Mouse (Mus musculus) forebrain, embryonic 11.5 days (tissue): ENCODE data around the gene Cep85l. TPM values are rescaled to one million over a fixed set of nuclear protein-coding genes. Genes with fewer than 3 reads are reported as not detected.

Source experiments
- ATAC-seq: fragments of 200-750 bp; cut with Nextera tagmentation; replicated peaks from 2 replicates; pipeline ENCODE4 v1.8.0; 2017; ENCODE audit warnings: moderate TSS enrichment; ENCODE audit not compliant: low FRiP score
- DNase-seq: peaks from one replicate; pipeline ENCODE4 v3.0.0-alpha.2; 2017; ENCODE audit warnings: low spot score
- H3K27ac ChIP-seq: fragments of 300-500 bp; sonication (generic); 2 replicates; pipeline ENCODE4 v1.5.1; 2014; ENCODE audit warnings: low read depth, low read length
- H3K27me3 ChIP-seq: fragments of 300-500 bp; sonication (generic); 2 replicates; pipeline ENCODE4 v1.6.1; 2014; ENCODE audit warnings: mild to moderate bottlenecking, low read length, mixed read lengths; ENCODE audit not compliant: control insufficient read depth, insufficient read depth
- H3K36me3 ChIP-seq: fragments of 300-500 bp; sonication (generic); 2 replicates; pipeline ENCODE4 v1.6.1; 2014; ENCODE audit warnings: mild to moderate bottlenecking, low read length, moderate library complexity, mixed read lengths; ENCODE audit not compliant: control insufficient read depth, insufficient read depth
- H3K4me1 ChIP-seq: fragments of 300-500 bp; sonication (generic); replicated peaks from 2 replicates; pipeline ENCODE4 v1.6.1; 2014; ENCODE audit warnings: low read length, mixed read lengths; ENCODE audit not compliant: control insufficient read depth, insufficient read depth
- H3K4me2 ChIP-seq: fragments of 300-500 bp; sonication (generic); 2 replicates; pipeline ENCODE4 v1.6.1; 2014; ENCODE audit warnings: low read depth, mild to moderate bottlenecking, low read length, moderate library complexity, mixed read lengths; ENCODE audit not compliant: severe bottlenecking
- H3K4me3 ChIP-seq: fragments of 300-500 bp; sonication (generic); 2 replicates; pipeline ENCODE4 v1.5.1; 2014; ENCODE audit warnings: low read depth, low read length
- H3K9ac ChIP-seq: fragments of 300-500 bp; sonication (generic); 2 replicates; pipeline ENCODE4 v1.6.1; 2014; ENCODE audit warnings: low read length
- H3K9me3 ChIP-seq: fragments of 300-500 bp; sonication (generic); 2 replicates; pipeline ENCODE4 v1.6.1; 2016; ENCODE audit warnings: low read length, mixed read lengths; ENCODE audit not compliant: control insufficient read depth
- WGBS: fragments of 180-500 bp; shearing (Covaris S2); extraction: QIAGEN DNeasy Blood & Tissue Kit; methylation state at CpG from one replicate; pipeline ENCODE4 v1.1.7; 2014; 5-methylcytosine and 5-hydroxymethylcytosine counted together
- polyA plus RNA-seq: library from polyadenylated mRNA; unstranded; fragments of >200 nt; fragmentation: Nextera tagmentation; extraction: Ambion mirVana; gene quantifications from 2 replicates; pipeline ENCODE4 v1.2.1, GENCODE M21; 2014

Cep85l gene
- polyA plus RNA-seq, 1 experiment from 2014 or later = 4.8 TPM

DNA sequence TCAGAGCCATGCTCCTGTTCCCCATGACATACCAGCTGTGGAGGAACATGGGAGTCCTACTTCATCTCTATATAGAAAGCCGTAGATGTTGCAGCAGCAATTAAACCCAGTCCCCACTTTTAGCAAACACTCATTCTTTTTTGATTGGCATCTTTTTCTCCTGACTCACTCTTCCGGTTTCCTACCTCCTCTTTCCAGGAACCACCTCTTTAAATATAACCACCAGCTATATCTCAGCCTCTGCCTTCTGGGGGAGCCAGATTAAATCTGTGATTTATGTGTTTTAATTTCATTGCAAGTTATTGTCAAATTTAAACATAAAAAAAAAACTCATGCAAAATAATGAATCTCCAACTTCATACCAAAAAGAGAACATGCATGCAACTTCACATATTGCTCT, 37.3 kb upstream of the Cep85l start:
- H3K36me3 ChIP-seq = no peaks in the 10 kb centered on the region
- H3K9me3 ChIP-seq = no peaks in the 10 kb centered on the region
- no peak overlapping the region for H3K4me2 ChIP-seq
- no peak overlapping the region for H3K9ac ChIP-seq
- H3K27me3 ChIP-seq = no peaks in the 10 kb centered on the region
- WGBS = 82% methylated on average over 2 of the region's 2 CpGs
- H3K4me3 ChIP-seq = no peak overlapping the region
- H3K4me1 ChIP-seq = no peaks in the 10 kb centered on the region
- DNase-seq = no peak
- H3K27ac ChIP-seq = no peak overlapping the region
- ATAC-seq = no peak

DNA sequence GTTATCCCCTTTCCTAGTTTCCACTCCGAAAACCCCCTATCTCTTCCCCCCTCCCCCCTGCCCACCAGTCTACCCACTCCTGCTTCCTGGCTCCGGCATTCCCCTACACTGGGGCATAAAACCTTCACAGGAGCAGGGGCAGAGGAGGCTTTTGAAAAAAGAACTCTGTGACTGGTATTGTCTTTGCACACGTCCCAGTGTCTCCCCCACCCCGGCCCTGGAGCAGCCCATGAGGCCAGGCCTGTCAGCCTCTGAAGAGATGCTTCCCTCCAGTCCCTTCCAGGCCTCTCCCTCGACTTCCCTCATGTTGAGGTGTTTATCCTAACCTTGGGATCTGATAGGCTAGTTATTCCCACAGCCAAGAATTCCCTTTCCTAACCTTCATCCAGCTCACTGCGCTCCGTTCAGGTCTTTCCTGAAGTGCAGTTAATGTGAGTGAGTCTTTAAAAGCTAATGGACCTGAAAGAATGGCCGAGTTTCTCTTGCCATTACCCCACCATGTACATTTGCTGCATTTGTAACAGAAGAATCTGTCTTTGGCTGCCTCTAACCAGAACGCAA, 36.5 kb upstream of the Cep85l start:
- ATAC-seq (no peak), DNase-seq (no peak)
- H3K27ac ChIP-seq = no peak overlapping the region
- WGBS = 58% methylated on average over 9 of the region's 9 CpGs
- H3K9ac ChIP-seq = no peak overlapping the region
- H3K27me3 ChIP-seq = no peaks in the 10 kb centered on the region
- no peaks in the 10 kb centered on the region for H3K36me3 ChIP-seq
- H3K4me1 ChIP-seq = no peaks in the 10 kb centered on the region
- no peak overlapping the region for H3K4me2 ChIP-seq
- H3K4me3 ChIP-seq = no peak overlapping the region
- H3K9me3 ChIP-seq = no peaks in the 10 kb centered on the region

DNA sequence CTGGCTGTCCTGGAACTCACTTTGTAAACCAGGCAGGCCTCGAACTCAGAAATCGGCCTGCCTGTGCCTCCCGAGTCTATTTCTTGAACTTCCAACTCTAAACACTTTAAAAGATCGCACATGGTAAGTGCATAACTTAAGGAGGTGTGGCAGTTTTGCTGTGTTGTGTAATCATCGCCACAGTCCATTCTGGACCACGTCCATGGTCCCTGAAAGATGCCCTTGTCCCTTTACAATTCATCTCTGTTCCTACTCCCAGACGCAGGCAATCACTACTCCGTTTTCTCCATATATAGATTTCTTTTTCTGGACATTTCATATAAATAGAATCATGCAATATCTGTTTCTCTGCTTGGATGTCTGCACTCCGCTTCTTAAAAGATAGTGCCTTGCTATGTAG, 35.5 kb upstream of the Cep85l start:
- Histone ChIP-seq H3K4me3 (no peak overlapping the region), H3K9ac (no peak overlapping the region), H3K27ac (no peak overlapping the region), H3K27me3 (no peaks in the 10 kb centered on the region), H3K36me3 (no peaks in the 10 kb centered on the region), H3K9me3 (no peaks in the 10 kb centered on the region), H3K4me1 (no peaks in the 10 kb centered on the region), H3K4me2 (no peak overlapping the region)
- DNase-seq (no peak), ATAC-seq (no peak)
- 84% methylated on average over 9 of the region's 9 CpGs for WGBS

DNA sequence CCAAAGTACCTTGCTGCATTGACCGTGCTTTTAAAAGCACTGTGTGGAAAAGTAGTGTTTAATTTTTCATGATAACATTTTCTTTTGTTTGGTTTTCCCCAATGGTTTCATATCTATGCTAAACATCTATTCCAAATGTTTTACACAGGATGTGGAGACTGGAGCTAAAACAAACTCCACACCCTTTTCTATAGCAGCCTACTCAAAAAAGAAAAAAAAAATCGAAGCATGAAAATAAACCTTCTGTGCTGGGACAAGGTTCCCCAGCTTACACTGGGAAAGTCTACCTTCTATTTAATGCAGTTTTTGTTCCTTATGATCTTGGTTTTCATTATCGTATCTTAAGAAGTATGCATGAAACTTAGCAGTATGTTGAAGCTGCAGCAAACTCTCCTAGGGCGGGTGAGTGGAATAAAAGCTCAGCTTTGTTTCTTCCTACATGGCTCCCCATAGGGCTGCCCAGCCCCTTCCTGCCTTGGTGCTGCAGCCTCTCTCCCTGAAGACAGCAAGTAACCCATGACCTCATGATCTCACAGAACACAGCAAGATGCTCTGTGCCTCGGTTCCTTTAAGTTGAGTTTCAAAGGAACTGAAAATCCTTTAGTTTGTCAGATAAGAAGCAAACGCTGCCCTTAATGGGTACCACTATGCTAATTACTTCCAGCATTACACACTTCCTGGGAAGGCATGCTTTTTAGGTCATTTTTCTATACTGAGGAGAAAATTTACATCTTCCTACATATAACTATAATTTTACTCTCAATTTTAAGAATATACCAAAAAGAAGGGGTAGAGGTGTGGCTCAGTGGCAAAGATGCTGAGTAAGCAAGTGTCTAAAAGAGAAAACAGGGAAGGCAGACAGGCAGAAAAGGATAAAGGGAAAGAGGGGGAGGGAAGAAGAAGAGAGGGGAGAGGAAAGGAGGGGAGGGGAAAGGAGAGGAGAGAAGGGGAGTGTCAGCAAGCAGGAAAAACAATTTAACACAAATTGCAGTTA, 34.6 kb upstream of the Cep85l start:
- Histone ChIP-seq H3K36me3 (no peaks in the 10 kb centered on the region), H3K27me3 (no peaks in the 10 kb centered on the region), H3K27ac (no peak overlapping the region), H3K4me1 (no peaks in the 10 kb centered on the region), H3K4me2 (no peak overlapping the region), H3K4me3 (no peak overlapping the region), H3K9me3 (no peaks in the 10 kb centered on the region), H3K9ac (no peak overlapping the region)
- DNase-seq = no peak
- 0 out of 2 replicates have a peak, but pooled peaks have one; percentile 33 for ATAC-seq
- WGBS = 37% methylated on average over 6 of the region's 6 CpGs

DNA sequence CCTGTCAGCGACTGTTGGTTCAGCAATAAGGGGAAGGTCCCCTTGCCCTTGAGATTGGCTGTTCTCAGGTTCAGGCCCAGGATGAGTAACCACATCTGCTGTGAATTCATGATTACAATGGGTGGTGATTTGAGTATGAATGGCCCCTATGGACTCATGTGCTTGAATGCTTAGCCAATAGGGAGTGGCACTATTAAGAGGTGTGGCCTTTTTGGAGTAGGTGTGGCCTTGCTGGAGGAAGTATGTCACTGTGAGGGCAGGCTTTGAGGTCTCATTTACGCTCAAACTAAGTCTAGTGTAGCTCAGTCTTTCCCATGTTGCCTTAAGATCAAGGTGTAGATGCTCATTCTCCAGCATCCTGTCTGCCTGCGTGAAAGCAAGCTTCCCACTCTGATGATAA, 33.2 kb upstream of the Cep85l start:
- 83% methylated on average over 3 of the region's 3 CpGs for WGBS
- Histone ChIP-seq H3K9me3 (no peaks in the 10 kb centered on the region), H3K36me3 (no peaks in the 10 kb centered on the region), H3K27ac (no peak overlapping the region), H3K4me1 (no peaks in the 10 kb centered on the region), H3K9ac (no peak overlapping the region), H3K4me2 (no peak overlapping the region), H3K4me3 (no peak overlapping the region), H3K27me3 (no peaks in the 10 kb centered on the region)
- ATAC-seq (no peak), DNase-seq (no peak)

DNA sequence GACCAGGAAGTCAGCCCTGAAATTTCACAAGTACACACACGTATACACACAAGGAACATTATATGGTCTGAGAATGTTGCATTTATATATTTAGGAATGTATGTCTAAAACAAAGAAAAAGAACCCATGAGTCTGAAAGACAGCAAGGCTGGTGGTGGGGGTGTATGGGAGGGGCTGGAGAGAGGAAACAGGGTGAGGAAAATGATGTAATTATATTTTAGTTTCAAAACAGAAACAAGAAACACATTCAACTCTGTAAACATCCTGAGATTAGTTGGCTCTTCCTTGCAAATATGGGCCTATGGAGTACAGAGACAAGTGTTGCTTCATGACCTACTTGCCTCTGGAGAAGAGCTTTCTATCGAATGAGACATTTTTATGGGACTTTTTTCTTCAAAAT, 32.4 kb upstream of the Cep85l start:
- no peak for DNase-seq
- H3K27me3 ChIP-seq = no peaks in the 10 kb centered on the region
- H3K9ac ChIP-seq = no peak overlapping the region
- WGBS = 88% methylated on average over 2 of the region's 2 CpGs
- no peak for ATAC-seq
- H3K4me1 ChIP-seq = no peaks in the 10 kb centered on the region
- H3K36me3 ChIP-seq = no peaks in the 10 kb centered on the region
- H3K9me3 ChIP-seq = no peaks in the 10 kb centered on the region
- no peak overlapping the region for H3K4me2 ChIP-seq
- H3K4me3 ChIP-seq = no peak overlapping the region
- H3K27ac ChIP-seq = no peak overlapping the region

DNA sequence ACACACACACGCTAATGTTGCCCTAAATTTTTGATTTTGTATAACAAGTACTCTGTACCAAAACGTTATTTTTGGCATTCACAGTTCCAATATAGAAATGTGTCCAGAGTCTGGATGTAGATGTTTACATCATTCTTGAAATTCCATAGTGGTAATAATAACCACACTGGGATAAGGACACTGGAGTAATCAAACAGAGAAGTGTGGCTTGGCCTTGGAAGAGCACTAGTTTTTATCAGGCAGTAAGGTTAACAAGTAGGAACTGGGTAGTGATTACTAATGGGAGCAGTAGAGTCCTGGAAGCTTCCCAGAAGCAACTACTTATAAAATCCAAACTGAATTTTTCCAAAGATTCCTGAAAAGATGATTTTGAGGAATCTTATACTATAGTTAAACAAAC, 31.1 kb upstream of the Cep85l start:
- no peak overlapping the region for H3K4me2 ChIP-seq
- no peak for ATAC-seq
- 86% methylated on average over 2 of the region's 2 CpGs for WGBS

DNA sequence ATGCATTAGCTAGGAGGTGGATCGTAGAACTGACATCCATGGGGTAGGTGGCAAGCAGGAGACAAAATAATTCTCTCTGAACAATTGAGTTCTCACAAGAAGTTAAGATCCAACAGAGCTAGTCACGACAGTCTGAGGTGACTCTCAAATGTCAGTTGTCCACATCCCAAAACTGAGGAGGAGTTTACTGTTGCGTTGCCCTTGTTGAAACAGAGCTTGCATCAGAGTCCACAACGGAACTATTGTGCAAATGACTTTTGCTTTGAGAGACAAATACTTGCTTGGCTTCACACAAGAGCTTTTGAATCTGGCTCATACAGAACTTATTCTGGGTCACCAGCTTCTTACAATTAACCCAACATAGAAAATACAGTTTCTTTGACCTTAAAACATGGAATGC, 27.7 kb upstream of the Cep85l start:
- Histone ChIP-seq H3K9me3 (no peaks in the 10 kb centered on the region), H3K4me2 (no peak overlapping the region), H3K27ac (no peak overlapping the region), H3K27me3 (no peaks in the 10 kb centered on the region), H3K9ac (no peak overlapping the region), H3K4me3 (no peak overlapping the region), H3K4me1 (no peaks in the 10 kb centered on the region), H3K36me3 (no peaks in the 10 kb centered on the region)
- ATAC-seq = no peak
- DNase-seq = no peak
- 86% methylated on average over 4 of the region's 4 CpGs for WGBS

More for the DNA sequence above, 31.1 kb upstream of the Cep85l start:
- no peaks in the 10 kb centered on the region for H3K36me3 ChIP-seq
- H3K4me3 ChIP-seq = no peak overlapping the region
- H3K4me1 ChIP-seq = no peaks in the 10 kb centered on the region
- no peak overlapping the region for H3K27ac ChIP-seq
- DNase-seq = no peak
- no peaks in the 10 kb centered on the region for H3K9me3 ChIP-seq
- H3K27me3 ChIP-seq = no peaks in the 10 kb centered on the region
- no peak overlapping the region for H3K9ac ChIP-seq
